Mouse (Mus musculus): Measurements from ENCODE around the gene Anks4b.

DNA sequence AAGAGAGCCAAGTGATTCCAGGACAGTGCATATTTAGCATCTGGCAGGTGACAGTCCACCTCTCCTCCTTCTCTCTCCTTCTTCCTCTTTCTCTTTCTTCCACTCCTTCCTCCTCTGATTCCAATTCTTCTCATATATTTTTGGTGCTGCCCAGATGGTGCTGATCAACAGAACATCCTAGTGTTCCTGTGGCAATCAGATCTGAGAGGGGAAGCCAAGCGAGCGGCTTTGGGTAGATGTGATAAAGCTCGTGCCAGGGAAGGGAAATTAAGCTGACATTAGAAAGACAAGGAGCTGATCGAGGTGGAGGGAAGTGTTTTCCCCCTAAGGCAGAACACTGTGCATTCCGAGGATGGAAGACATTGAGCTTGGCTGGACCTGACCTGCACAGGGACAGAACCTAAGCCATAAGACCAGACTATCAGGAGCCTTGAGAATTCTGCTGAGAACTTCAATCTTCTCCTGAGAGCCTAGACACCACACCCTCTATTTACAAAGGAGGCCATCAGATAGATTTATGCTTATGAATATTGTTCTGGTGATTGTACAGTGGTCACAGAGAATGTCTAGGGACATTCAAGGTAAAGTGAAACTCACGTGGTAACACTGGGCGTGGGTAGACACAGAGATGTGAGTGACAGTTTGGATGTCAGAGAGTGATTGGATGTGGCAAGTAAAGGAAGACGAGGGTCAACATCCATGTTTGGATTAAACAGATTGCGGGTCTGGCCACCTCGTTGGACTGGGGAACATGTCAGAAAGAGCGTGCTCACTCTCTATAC lies 1.3 kb downstream of the Anks4b start:
- TF ChIP-seq CTCF (IDR thresholded peaks at IDR 0.05 in 2 of 3, conservative IDR thresholded peaks at IDR 0.05 in 1 of 3; ENCODE audit: control insufficient read depth in 1 of 3, insufficient read depth in 1 of 3, low read depth in 2 of 3, low read length in 3 of 3, poor library complexity in 1 of 3, severe bottlenecking in 1 of 3): no peak
- TF ChIP-seq CHD2 (IDR thresholded peaks at IDR 0.05; ENCODE audit: low read length): no peak
- TF ChIP-seq JUND (IDR thresholded peaks at IDR 0.05; ENCODE audit: low read depth, low read length): no peak
- TF ChIP-seq GATA1 (IDR thresholded peaks at IDR 0.05; ENCODE audit: low read depth, low read length): no peak
- TF ChIP-seq EP300 (IDR thresholded peaks at IDR 0.05; ENCODE audit: low read depth in 1 of 2, low read length in 2 of 2): no peak
- TF ChIP-seq POLR2AphosphoS2 (IDR thresholded peaks at IDR 0.05; ENCODE audit: low read length): no peak
- TF ChIP-seq RAD21 (IDR thresholded peaks at IDR 0.05; ENCODE audit: low read depth, low read length): no peak
- TF ChIP-seq KAT2A (conservative IDR thresholded peaks at IDR 0.05; ENCODE audit: low read depth, low read length): no peak

Data from MEL (cell line).